Mouse (Mus musculus): ENCODE measurements around the gene Tsc22d3.
"Not testable (repeated sequence)": the region's sequence is repeated elsewhere in the genome, so short reads cannot be mapped to it uniquely, and the experiment has no call there.

DNA sequence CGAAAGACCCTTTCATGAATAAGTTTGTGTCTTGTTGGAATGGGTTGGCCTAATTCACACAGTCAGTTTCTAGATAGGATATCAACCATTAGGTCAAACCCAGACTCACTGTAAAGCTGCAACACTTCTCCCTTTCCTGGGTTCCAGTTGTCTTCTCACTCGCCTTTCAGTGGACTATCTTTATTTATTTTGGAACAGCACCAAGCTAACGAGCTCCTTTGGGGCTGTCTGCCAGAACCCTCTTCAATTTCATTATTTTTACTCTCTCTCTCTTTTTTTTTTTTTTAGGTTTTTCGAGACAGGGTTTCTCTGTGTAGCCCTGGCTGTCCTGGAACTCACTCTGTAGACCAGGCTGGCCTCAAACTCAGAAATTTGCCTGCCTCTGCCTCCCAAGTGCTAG, 102.0 kb downstream of the Tsc22d3 start:
- TF ChIP-seq POLR2A (IDR thresholded peaks at IDR 0.05; ENCODE audit: low read depth, low read length); CTCF (IDR thresholded peaks at IDR 0.05; ENCODE audit: extremely low read depth, insufficient read length, insufficient replicate concordance, low read depth, low read length): not testable (repeated sequence)
